Mouse (Mus musculus) stomach, postnatal 0 days (tissue): ENCODE data around the gene Jazf1.

Experiments used
- CTCF ChIP-seq: IDR thresholded peaks from 2 replicates; pipeline ENCODE4 v1.5.1; 2016; ENCODE audit warnings: antibody characterized with exemption, low read depth, mild to moderate bottlenecking, moderate library complexity
- EP300 ChIP-seq: optimal IDR thresholded peaks from 2 replicates; pipeline ENCODE3; 2016; ENCODE audit warnings: antibody characterized with exemption

GRCm38 (mm10) chr6:52773132-52773531 lies 295.3 kb downstream of the Jazf1 start:
- TF ChIP-seq EP300 (no peak), CTCF (no peak)
